Mouse (Mus musculus) testis, adult 2 months (tissue): ENCODE data around the gene Parp4.

Source experiments
- CTCF ChIP-seq: fragments of 200-500 bp; IDR thresholded peaks from 2 replicates; pipeline ENCODE4 v1.5.1; 2012; ENCODE audit warnings: low read depth, mild to moderate bottlenecking, inconsistent platforms, low read length, moderate library complexity; ENCODE audit not compliant: control insufficient read depth, insufficient read depth, insufficient replicate concordance
- POLR2A ChIP-seq: fragments of 200-500 bp; IDR thresholded peaks from 2 replicates; pipeline ENCODE4 v1.6.1; 2012; ENCODE audit warnings: low read depth, mild to moderate bottlenecking, inconsistent platforms, low read length, moderate library complexity; ENCODE audit not compliant: control insufficient read depth

- TF ChIP-seq POLR2A (no peak), CTCF (peak; percentile 83)
These were observed 23.3 kb downstream of the Parp4 start for GRCm38 (mm10) chr14:56598759-56599158.
